Mouse (Mus musculus): ENCODE data around the gene Secisbp2. TPM values are rescaled to one million over a fixed set of nuclear protein-coding genes. Genes with fewer than 3 reads are reported as not detected.

The Secisbp2 gene
- total and polyA plus RNA-seq, 3 experiments = 23.2 to 28.8 (median 24.4) TPM

DNA sequence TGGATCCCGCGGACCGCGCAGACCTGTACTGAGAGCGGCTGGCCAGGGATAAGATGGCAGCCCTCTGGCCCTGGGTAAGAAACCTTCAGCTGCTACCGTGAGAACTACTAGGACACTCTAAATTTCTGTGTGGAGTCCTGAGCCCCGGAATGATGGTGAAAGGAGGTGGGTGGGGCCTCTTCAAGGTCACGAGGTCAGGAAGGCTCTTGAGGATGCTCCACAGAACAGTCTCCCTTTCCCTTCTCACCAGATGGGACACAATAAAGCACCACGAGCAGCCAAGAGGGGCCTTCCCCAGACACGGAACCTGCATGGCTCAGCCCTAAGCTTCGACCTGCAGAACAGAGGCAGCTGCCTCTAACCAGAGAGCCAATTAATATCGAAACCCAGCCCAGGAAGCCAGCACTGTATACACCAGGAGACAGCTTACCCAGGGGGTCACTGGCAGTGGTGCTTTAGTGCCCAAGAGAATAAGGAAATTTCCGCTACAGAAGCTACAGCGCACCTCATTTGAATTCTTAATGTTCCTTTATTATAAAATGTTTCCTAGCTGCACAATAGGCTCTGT, 80.7 kb downstream of the Secisbp2 start:
- Histone ChIP-seq H3K9me3 (replicated peaks; ENCODE audit: low read length) (no peaks in the 10 kb centered on the region), H3K4me2 (ENCODE audit: insufficient read depth, low read depth, poor library complexity, severe bottlenecking) (peak overlapping the region; percentile 53), H3K27ac (ENCODE audit: insufficient read depth, low read depth) (peak overlapping the region; percentile 95), H3K79me2 (replicated peaks; ENCODE audit: control insufficient read depth, extremely low read depth, insufficient read depth, poor library complexity, severe bottlenecking) (peaks cover 11% of the 10 kb centered on the region), H3K4me1 (ENCODE audit: control insufficient read depth in 1 of 2, insufficient read depth in 2 of 2) (peaks cover 57 to 88% of the 10 kb centered on the region in 2 experiments), H3K9ac (ENCODE audit: insufficient read depth, low read depth) (peak overlapping the region; percentile 30; the same call in 1 of the 2 replicates), H3K36me3 (replicated peaks in 1 of 2; ENCODE audit: control insufficient read depth in 1 of 2, insufficient read depth in 1 of 2, low read length in 1 of 2) (peaks cover 6 to 36% of the 10 kb centered on the region in 2 experiments), H3K27me3 (replicated peaks) (no peaks in the 10 kb centered on the region), H3K4me3 (replicated peaks in 1 of 3; ENCODE audit: low read depth in 2 of 3, low read length in 2 of 3, poor library complexity in 1 of 3) (peak overlapping the region; percentile 20 to 50 (median 36))
- in situ Hi-C loops (cut with MboI; ENCODE audit: low pct_ligation_motif_present, low pct_unique_long_range_greater_than_20kb, low sequenced_read_pairs) = no loop called here
- DNase-seq (ENCODE audit: extremely low read depth) = peak; percentile 93
- dilution Hi-C loops (cut with MboI; ENCODE audit: extremely low pct_ligation_motif_present, extremely low pct_unique_long_range_greater_than_20kb, low sequenced_read_pairs) = no loop called here
- TF ChIP-seq ZC3H11A (IDR thresholded peaks at IDR 0.05; ENCODE audit: low read depth, low read length) = no peak
- TF ChIP-seq JUN (IDR thresholded peaks at IDR 0.05; ENCODE audit: insufficient read depth, low read depth, low read length) = peak; percentile 70
- peak; percentile 5; the same call in 1 of the 2 replicates for TF ChIP-seq USF2 (conservative IDR thresholded peaks at IDR 0.05; ENCODE audit: low read depth, low read length)
- no peak for TF ChIP-seq UBTF (IDR thresholded peaks at IDR 0.05; ENCODE audit: low read depth, low read length)
- TF ChIP-seq CTCF (conservative IDR thresholded peaks at IDR 0.05 in 1 of 2, IDR thresholded peaks at IDR 0.05 in 1 of 2; ENCODE audit: low read depth in 2 of 2, low read length in 2 of 2) = no peak
- TF ChIP-seq EP300 (IDR thresholded peaks at IDR 0.05; ENCODE audit: low read length) = peak; percentile 96
- TF ChIP-seq MXI1 (IDR thresholded peaks at IDR 0.05; ENCODE audit: low read depth, low read length) = no peak
- TF ChIP-seq RAD21 (IDR thresholded peaks at IDR 0.05; ENCODE audit: low read depth, low read length) = peak; percentile 7
- TF ChIP-seq ZKSCAN1 (IDR thresholded peaks at IDR 0.05; ENCODE audit: borderline replicate concordance, low read depth, low read length) = no peak
- TF ChIP-seq PAX5 (IDR thresholded peaks at IDR 0.05; ENCODE audit: low read length) = no peak
- no peak for TF ChIP-seq MAZ (IDR thresholded peaks at IDR 0.05; ENCODE audit: low read depth, low read length)
- TF ChIP-seq CHD2 (IDR thresholded peaks at IDR 0.05; ENCODE audit: low read length) = peak; percentile 72
- TF ChIP-seq SMC3 (IDR thresholded peaks at IDR 0.05; ENCODE audit: low read depth, low read length) = no peak; the same call in 1 of the 2 replicates
- TF ChIP-seq USF1 (IDR thresholded peaks at IDR 0.05; ENCODE audit: low read depth, low read length) = peak; percentile 49; the same call in 1 of the 2 replicates
- TF ChIP-seq ZMIZ1 (IDR thresholded peaks at IDR 0.05; ENCODE audit: low read depth, low read length) = no peak; the same call in 1 of the 2 replicates
- TF ChIP-seq ZNF384 (IDR thresholded peaks at IDR 0.05; ENCODE audit: low read depth, low read length) = no peak; the same call in 1 of the 2 replicates
- no peak for TF ChIP-seq NELFE (IDR thresholded peaks at IDR 0.05; ENCODE audit: low read depth, low read length)
- TF ChIP-seq MEF2A (IDR thresholded peaks at IDR 0.05; ENCODE audit: borderline replicate concordance, low read depth, low read length) = peak; percentile 76; the same call in 1 of the 2 replicates
- TF ChIP-seq RCOR1 (conservative IDR thresholded peaks at IDR 0.05; ENCODE audit: low read depth, low read length) = peak; percentile 93
- TF ChIP-seq SIN3A (IDR thresholded peaks at IDR 0.05; ENCODE audit: low read length) = no peak; the same call in 1 of the 2 replicates
- peak; percentile 88 for TF ChIP-seq BHLHE40 (IDR thresholded peaks at IDR 0.05; ENCODE audit: low read depth, low read length)
- TF ChIP-seq TBP (conservative IDR thresholded peaks at IDR 0.05; ENCODE audit: low read depth, low read length) = no peak
- no peak for TF ChIP-seq MAFK (IDR thresholded peaks at IDR 0.05; ENCODE audit: insufficient replicate concordance, low read length)
- TF ChIP-seq E2F4 (IDR thresholded peaks at IDR 0.05; ENCODE audit: insufficient replicate concordance, low read depth, low read length) = no peak
- no peak for TF ChIP-seq HCFC1 (IDR thresholded peaks at IDR 0.05; ENCODE audit: low read depth, low read length)
- peak; percentile 98 for TF ChIP-seq IRF4 (IDR thresholded peaks at IDR 0.05; ENCODE audit: low read depth, low read length)
- peak; percentile 92 for TF ChIP-seq ETS1 (conservative IDR thresholded peaks at IDR 0.05; ENCODE audit: low read depth, low read length)
- TF ChIP-seq CHD1 (IDR thresholded peaks at IDR 0.05; ENCODE audit: low read depth, low read length) = no peak
- no peak for TF ChIP-seq KAT2A (IDR thresholded peaks at IDR 0.05; ENCODE audit: insufficient replicate concordance, low read length)
- TF ChIP-seq TCF12 (IDR thresholded peaks at IDR 0.05; ENCODE audit: low read depth, low read length) = peak; percentile 95
- TF ChIP-seq MYC (IDR thresholded peaks at IDR 0.05; ENCODE audit: low read depth, low read length) = peak; percentile 68; the same call in 1 of the 2 replicates
- TF ChIP-seq POLR2A (IDR thresholded peaks at IDR 0.05; ENCODE audit: low read depth, low read length) = peak; percentile 22; the same call in 1 of the 2 replicates
- TF ChIP-seq ELF1 (IDR thresholded peaks at IDR 0.05; ENCODE audit: low read depth, low read length) = peak; percentile 70; the same call in 1 of the 2 replicates
- no peak for TF ChIP-seq GABPA (IDR thresholded peaks at IDR 0.05; ENCODE audit: insufficient replicate concordance, low read depth, low read length)
- TF ChIP-seq POLR2AphosphoS2 (IDR thresholded peaks at IDR 0.05; ENCODE audit: low read depth, low read length) = no peak
- TF ChIP-seq MAX (IDR thresholded peaks at IDR 0.05; ENCODE audit: low read length) = 0 out of 2 replicates have a peak, but pooled peaks have one; percentile 34
- TF ChIP-seq NRF1 (IDR thresholded peaks at IDR 0.05; ENCODE audit: low read depth, low read length) = no peak; the same call in 1 of the 2 replicates
- peak; percentile 72 for TF ChIP-seq JUND (conservative IDR thresholded peaks at IDR 0.05; ENCODE audit: low read depth, low read length)

All from CH12.LX (cell line).